Mouse (Mus musculus) heart, embryonic 10.5 days (tissue): ENCODE results near the gene Zkscan2. TPM values are rescaled to one million over a fixed set of nuclear protein-coding genes. Genes with fewer than 3 reads are reported as not detected.
A peak's percentile ranks its signal among the peaks of the same experiment; 100 is the strongest.

Experiments
- DNase-seq: peaks from one replicate; pipeline ENCODE4 v3.0.0-alpha.2; 2017; ENCODE audit warnings: low spot score
- H3K27ac ChIP-seq: fragments of 300-500 bp; sonication (generic); 2 replicates; pipeline ENCODE4 v1.5.1; 2016; ENCODE audit warnings: mild to moderate bottlenecking
- H3K27me3 ChIP-seq: fragments of 300-500 bp; sonication (generic); 2 replicates; pipeline ENCODE4 v1.6.1; 2016; ENCODE audit warnings: mild to moderate bottlenecking; ENCODE audit not compliant: poor library complexity, insufficient read depth, severe bottlenecking
- H3K36me3 ChIP-seq: fragments of 300-500 bp; sonication (generic); 2 replicates; pipeline ENCODE4 v1.6.1; 2016; ENCODE audit warnings: mild to moderate bottlenecking, moderate library complexity
- H3K4me1 ChIP-seq: fragments of 300-500 bp; sonication (generic); 2 replicates; pipeline ENCODE4 v1.6.1; 2016; ENCODE audit warnings: mild to moderate bottlenecking
- H3K4me3 ChIP-seq: fragments of 300-500 bp; sonication (generic); 2 replicates; pipeline ENCODE4 v1.5.1; 2016; ENCODE audit warnings: mild to moderate bottlenecking, moderate library complexity
- H3K9me3 ChIP-seq: fragments of 300-500 bp; sonication (generic); 2 replicates; pipeline ENCODE4 v1.6.1; 2016; ENCODE audit warnings: mild to moderate bottlenecking, moderate library complexity
- WGBS: fragments of 180-500 bp; shearing (Covaris S2); methylation state at CpG from one replicate; pipeline ENCODE4 v1.1.7; 2016; 5-methylcytosine and 5-hydroxymethylcytosine counted together
- polyA plus RNA-seq: library from polyadenylated mRNA; unstranded; fragments of >200 nt; fragmentation: Nextera tagmentation; extraction: Ambion mirVana; gene quantifications from 2 replicates; pipeline ENCODE4 v1.2.1, GENCODE M21; 2016

Gene Zkscan2
- 1.9 and 2.9 TPM in 2 replicates for polyA plus RNA-seq

GRCm38 (mm10) chr7:123500239-123501219, at the start of gene Zkscan2:
Gene Zkscan2, minus strand, starts transcription at chr7:123500449.
- Histone ChIP-seq H3K9me3 (no peaks in the 10 kb centered on the region), H3K27me3 (no peaks in the 10 kb centered on the region), H3K4me1 (peaks cover 12% of the 10 kb centered on the region; the same call in 1 of the 2 replicates), H3K4me3 (peak within 1 kb of the TSS; percentile 77), H3K36me3 (no peaks in the 10 kb centered on the region; the same call in 1 of the 2 replicates), H3K27ac (peak within 1 kb of the TSS; percentile 82)
- DNase-seq, result peak; percentile 86
- under 1% methylated on average over 71 of the region's 71 CpGs for WGBS

GRCm38 (mm10) chr7:123529190-123529589, 28.9 kb upstream of the Zkscan2 start:
- 42% methylated on average over 3 of the region's 3 CpGs for WGBS
- no peaks in the 10 kb centered on the region for H3K27me3 ChIP-seq
- DNase-seq, result no peak
- no peaks in the 10 kb centered on the region for H3K36me3 ChIP-seq
- H3K4me1 ChIP-seq, result peaks cover 9% of the 10 kb centered on the region
- no peak overlapping the region for H3K27ac ChIP-seq
- no peak overlapping the region for H3K4me3 ChIP-seq
- no peaks in the 10 kb centered on the region for H3K9me3 ChIP-seq

- WGBS, result 22% methylated on average over 10 of the region's 10 CpGs
- Histone ChIP-seq H3K36me3 (no peaks in the 10 kb centered on the region), H3K27me3 (no peaks in the 10 kb centered on the region), H3K9me3 (no peaks in the 10 kb centered on the region), H3K4me1 (peaks cover 9% of the 10 kb centered on the region), H3K4me3 (no peak overlapping the region), H3K27ac (no peak overlapping the region)
- no peak for DNase-seq
These were observed 25.5 kb upstream of the Zkscan2 start for GRCm38 (mm10) chr7:123525761-123526160.

GRCm38 (mm10) chr7:123524218-123524861, 24.1 kb upstream of the Zkscan2 start:
- DNase-seq, result peak; percentile 83
- Histone ChIP-seq H3K27me3 (no peaks in the 10 kb centered on the region), H3K36me3 (no peaks in the 10 kb centered on the region), H3K4me1 (peaks cover 9% of the 10 kb centered on the region), H3K27ac (no peak overlapping the region), H3K9me3 (no peaks in the 10 kb centered on the region), H3K4me3 (no peak overlapping the region)
- WGBS, result 19% methylated on average over 8 of the region's 8 CpGs

GRCm38 (mm10) chr7:123507946-123508345, 7.7 kb upstream of the Zkscan2 start:
- WGBS, result 71% methylated on average over 7 of the region's 7 CpGs
- H3K36me3 ChIP-seq, result no peaks in the 10 kb centered on the region

GRCm38 (mm10) chr7:123503358-123503757, 3.1 kb upstream of the Zkscan2 start:
- WGBS, result 26% methylated on average over 1 of the region's 1 CpGs
- peaks cover 6% of the 10 kb centered on the region; the same call in 1 of the 2 replicates for H3K9me3 ChIP-seq

More at GRCm38 (mm10) chr7:123507946-123508345, 7.7 kb upstream of the Zkscan2 start:
- H3K4me3 ChIP-seq, result no peak overlapping the region
- no peaks in the 10 kb centered on the region for H3K27me3 ChIP-seq
- H3K9me3 ChIP-seq, result peaks cover 6% of the 10 kb centered on the region; the same call in 1 of the 2 replicates
- H3K27ac ChIP-seq, result no peak overlapping the region
- no peak for DNase-seq
- H3K4me1 ChIP-seq, result no peaks in the 10 kb centered on the region

GRCm38 (mm10) chr7:123499481-123500238, 589 bp downstream of the Zkscan2 start:
- peak overlapping the region; percentile 77 for H3K4me3 ChIP-seq
- no peaks in the 10 kb centered on the region for H3K9me3 ChIP-seq
- DNase-seq, result no peak
- WGBS, result 43% methylated on average over 19 of the region's 19 CpGs
- peak overlapping the region; percentile 82 for H3K27ac ChIP-seq
- H3K4me1 ChIP-seq, result peaks cover 12% of the 10 kb centered on the region; the same call in 1 of the 2 replicates
- no peaks in the 10 kb centered on the region for H3K27me3 ChIP-seq
- H3K36me3 ChIP-seq, result no peaks in the 10 kb centered on the region; the same call in none of the 2 replicates

More at GRCm38 (mm10) chr7:123503358-123503757, 3.1 kb upstream of the Zkscan2 start:
- Histone ChIP-seq H3K4me3 (no peak overlapping the region), H3K36me3 (no peaks in the 10 kb centered on the region), H3K27me3 (no peaks in the 10 kb centered on the region), H3K27ac (no peak overlapping the region), H3K4me1 (peaks cover 12% of the 10 kb centered on the region; the same call in 1 of the 2 replicates)
- DNase-seq, result no peak

GRCm38 (mm10) chr7:123487703-123488102, 12.5 kb downstream of the Zkscan2 start:
- Histone ChIP-seq H3K27me3 (no peaks in the 10 kb centered on the region), H3K27ac (no peak overlapping the region), H3K9me3 (no peaks in the 10 kb centered on the region), H3K4me3 (no peak overlapping the region), H3K36me3 (0 out of 2 replicates have a peak, but pooled peaks cover 2% of the 10 kb centered on the region), H3K4me1 (no peaks in the 10 kb centered on the region)
- no peak for DNase-seq
- WGBS, result 69% methylated on average over 5 of the region's 5 CpGs

- Histone ChIP-seq H3K4me1 (peaks cover 3% of the 10 kb centered on the region; the same call in 1 of the 2 replicates), H3K9me3 (no peaks in the 10 kb centered on the region), H3K27ac (no peak overlapping the region), H3K36me3 (no peaks in the 10 kb centered on the region), H3K4me3 (no peak overlapping the region), H3K27me3 (0 out of 2 replicates have a peak, but pooled peaks cover 3% of the 10 kb centered on the region)
- DNase-seq, result no peak
- WGBS, result 95% methylated on average over 1 of the region's 1 CpGs
These were observed 32.3 kb downstream of the Zkscan2 start for GRCm38 (mm10) chr7:123467961-123468360.

- H3K27ac ChIP-seq, result no peak overlapping the region
- H3K36me3 ChIP-seq, result no peaks in the 10 kb centered on the region
- peak; percentile 88 for DNase-seq
- H3K4me3 ChIP-seq, result no peak overlapping the region
- no peaks in the 10 kb centered on the region for H3K9me3 ChIP-seq
- 36% methylated on average over 6 of the region's 6 CpGs for WGBS
- H3K27me3 ChIP-seq, result 0 out of 2 replicates have a peak, but pooled peaks cover 3% of the 10 kb centered on the region
- H3K4me1 ChIP-seq, result peaks cover 15% of the 10 kb centered on the region
These were observed 34.4 kb downstream of the Zkscan2 start for GRCm38 (mm10) chr7:123465692-123466387.

- Histone ChIP-seq H3K36me3 (no peaks in the 10 kb centered on the region), H3K27ac (no peak overlapping the region), H3K9me3 (no peaks in the 10 kb centered on the region), H3K4me3 (no peak overlapping the region), H3K4me1 (peaks cover 15% of the 10 kb centered on the region), H3K27me3 (0 out of 2 replicates have a peak, but pooled peaks cover 3% of the 10 kb centered on the region)
- peak; percentile 74 for DNase-seq
- WGBS, result 70% methylated on average over 4 of the region's 4 CpGs
These were observed 36.7 kb downstream of the Zkscan2 start for GRCm38 (mm10) chr7:123463569-123463968.
